24 mouse cellular contexts compared by ENCODE assay signal in the genomic region with DNA sequence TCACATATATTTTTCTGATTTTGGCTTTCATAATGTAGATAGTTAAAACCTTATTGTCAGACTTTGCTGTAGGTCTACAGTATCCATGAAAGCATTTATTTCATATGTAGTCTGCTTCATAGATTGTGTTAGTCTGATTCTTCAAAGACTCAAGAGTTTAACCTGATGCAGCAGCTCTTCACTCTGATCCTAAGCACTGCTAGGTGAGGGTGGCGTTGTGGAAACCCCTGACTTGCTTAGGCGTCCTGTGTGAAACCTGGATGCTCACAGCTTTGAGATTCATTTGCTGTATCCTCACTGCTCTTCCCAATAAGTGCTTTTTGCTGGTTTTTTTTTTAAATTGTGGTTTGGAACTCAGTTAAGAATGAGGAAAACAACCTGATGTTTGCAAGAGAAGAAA. TPM values are rescaled to one million over a fixed set of nuclear protein-coding genes. Genes with fewer than 3 reads are reported as not detected.
"Had no signal": no experiment of that assay in that cellular context is flagged by ENCODE, and none has a peak within 500 bp of the region (broad histone marks: within the 10 kb centered on the region; RNA-seq: fewer than 3 reads in every experiment).

No protein-coding gene starts in this region.

- H3K4me1 ChIP-seq: lung, embryonic 15.5 days; megakaryocyte, embryonic 14.5 days; midbrain, embryonic 10.5 days; midbrain, embryonic 12.5 days; neural tube, embryonic 13.5 days; neural tube, embryonic 15.5 days had no signal

- H3K27me3 ChIP-seq: megakaryocyte, embryonic 14.5 days had no signal

- H3K9ac ChIP-seq: liver, postnatal 0 days; lung, embryonic 15.5 days; midbrain, embryonic 12.5 days; neural tube, embryonic 13.5 days; neural tube, embryonic 15.5 days had no signal

- H3K4me2 ChIP-seq: lung, embryonic 15.5 days; midbrain, embryonic 12.5 days; neural tube, embryonic 13.5 days; neural tube, embryonic 15.5 days had no signal

- DNase-seq: liver, postnatal 0 days; lung, adult 2 months; lung, postnatal 4 days; midbrain, embryonic 14.5 days; retina, postnatal 1 day; right cerebral cortex, adult 18-20 months; right cerebral cortex, postnatal 25 days; right cerebral cortex, postnatal 4 days; spleen, adult 18-20 months; thymus, adult 18-20 months; thymus, postnatal 14 days; thymus, postnatal 36 days had no signal

- ATAC-seq: liver, postnatal 0 days; lung, postnatal 0 days; midbrain, embryonic 16.5 days had no signal

- H3K27ac ChIP-seq: lung, embryonic 15.5 days; midbrain, embryonic 10.5 days; midbrain, embryonic 12.5 days; neural tube, embryonic 13.5 days; neural tube, embryonic 15.5 days had no signal

- H3K9me3 ChIP-seq: lung, embryonic 15.5 days; midbrain, embryonic 10.5 days; midbrain, embryonic 12.5 days; neural tube, embryonic 13.5 days; neural tube, embryonic 15.5 days had no signal

- H3K36me3 ChIP-seq: lung, embryonic 15.5 days; midbrain, embryonic 10.5 days; midbrain, embryonic 12.5 days; neural tube, embryonic 13.5 days; neural tube, embryonic 15.5 days had no signal

- H3K4me3 ChIP-seq: lung, embryonic 15.5 days; megakaryocyte, embryonic 14.5 days; midbrain, embryonic 10.5 days; midbrain, embryonic 12.5 days; myocyte; neural tube, embryonic 13.5 days; neural tube, embryonic 15.5 days had no signal

RNA-seq across cellular contexts. Expression of a gene that starts 21.6 kb away (rescaled TPM):
- polyA plus RNA-seq: lung, postnatal 0 days; midbrain, embryonic 14.5 days; midbrain, embryonic 16.5 days; myocyte; small intestine, adult 2 months; stomach, embryonic 14.5 days; stomach, embryonic 16.5 days had no signal
